Mouse (Mus musculus) thymus, adult 2 months (tissue): ENCODE measurements around the gene Nuak2. TPM values are rescaled to one million over a fixed set of nuclear protein-coding genes. Genes with fewer than 3 reads are reported as not detected.

ENCODE experiments used
- DNase-seq: peaks from one replicate; pipeline ENCODE4 v3.0.0; 2021
- H3K27ac ChIP-seq: fragments of 200-500 bp; 2 replicates; pipeline ENCODE4 v1.5.1; 2012; ENCODE audit warnings: low read length, control low read depth; ENCODE audit not compliant: control insufficient read depth, insufficient read depth
- H3K27me3 ChIP-seq: fragments of 200-500 bp; 2 replicates; pipeline ENCODE4 v1.6.1; 2012; ENCODE audit warnings: mild to moderate bottlenecking, low read length, moderate library complexity, mixed read lengths; ENCODE audit not compliant: control insufficient read depth, insufficient read depth
- H3K36me3 ChIP-seq: fragments of 200-500 bp; 2 replicates; pipeline ENCODE4 v1.6.1; 2012; ENCODE audit warnings: mild to moderate bottlenecking, low read length, moderate library complexity; ENCODE audit not compliant: control insufficient read depth, insufficient read depth
- H3K4me1 ChIP-seq: fragments of 200-500 bp; replicated peaks from 2 replicates; pipeline ENCODE4 v1.6.1; 2012; ENCODE audit warnings: low read length; ENCODE audit not compliant: control insufficient read depth, insufficient read depth
- H3K4me3 ChIP-seq: fragments of 200-500 bp; 2 replicates; pipeline ENCODE4 v1.5.1; 2012; ENCODE audit warnings: mild to moderate bottlenecking, low read length, control low read depth, moderate library complexity; ENCODE audit not compliant: control insufficient read depth, insufficient read depth
- CTCF ChIP-seq: fragments of 200-500 bp; IDR thresholded peaks from 2 replicates; pipeline ENCODE4 v1.5.1; 2012; ENCODE audit warnings: mild to moderate bottlenecking, control low read depth, low read length, moderate library complexity, borderline replicate concordance; ENCODE audit not compliant: control insufficient read depth, poor library complexity, insufficient read depth; ENCODE audit errors: extremely low read depth
- POLR2A ChIP-seq: fragments of 200-500 bp; IDR thresholded peaks from 2 replicates; pipeline ENCODE4 v1.6.1; 2012; ENCODE audit warnings: mild to moderate bottlenecking, low read length, control low read depth, moderate library complexity; ENCODE audit not compliant: control insufficient read depth, poor library complexity, insufficient read depth; ENCODE audit errors: extremely low read depth
- WGBS: fragments of 180-500 bp; shearing (Covaris S2); methylation state at CpG from one replicate; pipeline ENCODE4 v1.1.7; 2018; 5-methylcytosine and 5-hydroxymethylcytosine counted together
- polyA plus RNA-seq: library from polyadenylated mRNA; depleted of rRNA; stranded (reverse); fragments of >200 nt; gene quantifications from 2 replicates; pipeline ENCODE4 v1.2.3, GENCODE M21; 2012

Nuak2 gene
- polyA plus RNA-seq, 1 experiment = 5.6 TPM

- 95% methylated on average over 17 of the region's 17 CpGs for WGBS
- no peak for DNase-seq
- Histone ChIP-seq H3K4me3 (no peak overlapping the region), H3K27ac (no peak overlapping the region), H3K4me1 (peaks cover under 1% of the 10 kb centered on the region; the same call in 1 of the 2 replicates), H3K36me3 (no peaks in the 10 kb centered on the region), H3K27me3 (no peaks in the 10 kb centered on the region)
- no peak for TF ChIP-seq CTCF
- TF ChIP-seq POLR2A = no peak
These were observed 15.4 kb downstream of the Nuak2 start for GRCm38 (mm10) chr1:132331283-132331682.

GRCm38 (mm10) chr1:132333201-132333600 lies 17.3 kb downstream of the Nuak2 start:
- no peak overlapping the region for H3K4me3 ChIP-seq
- H3K27me3 ChIP-seq = no peaks in the 10 kb centered on the region
- no peak overlapping the region for H3K27ac ChIP-seq
- 85% methylated on average over 2 of the region's 2 CpGs for WGBS
- H3K4me1 ChIP-seq = peaks cover 10% of the 10 kb centered on the region
- no peak for TF ChIP-seq POLR2A
- no peak for TF ChIP-seq CTCF
- no peaks in the 10 kb centered on the region for H3K36me3 ChIP-seq
- DNase-seq = no peak

GRCm38 (mm10) chr1:132333675-132334141 lies 17.8 kb downstream of the Nuak2 start:
- Histone ChIP-seq H3K36me3 (no peaks in the 10 kb centered on the region), H3K4me1 (peaks cover 10% of the 10 kb centered on the region), H3K4me3 (no peak overlapping the region), H3K27ac (no peak overlapping the region), H3K27me3 (no peaks in the 10 kb centered on the region)
- no peak for DNase-seq
- no peak for TF ChIP-seq POLR2A
- no peak for TF ChIP-seq CTCF
- WGBS = 83% methylated on average over 4 of the region's 4 CpGs

GRCm38 (mm10) chr1:132334178-132334801 lies 18.4 kb downstream of the Nuak2 start:
- WGBS = 91% methylated on average over 6 of the region's 6 CpGs
- Histone ChIP-seq H3K4me3 (no peak overlapping the region), H3K36me3 (no peaks in the 10 kb centered on the region), H3K27ac (no peak overlapping the region), H3K27me3 (no peaks in the 10 kb centered on the region), H3K4me1 (peaks cover 10% of the 10 kb centered on the region)
- TF ChIP-seq POLR2A (no peak), CTCF (no peak)
- no peak for DNase-seq

- Histone ChIP-seq H3K4me3 (no peak overlapping the region), H3K36me3 (no peaks in the 10 kb centered on the region), H3K27ac (no peak overlapping the region), H3K27me3 (no peaks in the 10 kb centered on the region), H3K4me1 (peaks cover 10% of the 10 kb centered on the region)
- TF ChIP-seq CTCF (no peak), POLR2A (no peak)
- WGBS = 82% methylated on average over 12 of the region's 12 CpGs
- no peak for DNase-seq
These were observed 19.5 kb downstream of the Nuak2 start for GRCm38 (mm10) chr1:132335378-132335965.

GRCm38 (mm10) chr1:132336921-132337320 lies 21.0 kb downstream of the Nuak2 start:
- 29% methylated on average over 6 of the region's 6 CpGs for WGBS
- Histone ChIP-seq H3K27ac (no peak overlapping the region), H3K27me3 (no peaks in the 10 kb centered on the region)

GRCm38 (mm10) chr1:132338027-132338660 lies 22.2 kb downstream of the Nuak2 start:
- Histone ChIP-seq H3K27ac (no peak overlapping the region), H3K4me1 (peaks cover 28% of the 10 kb centered on the region), H3K27me3 (no peaks in the 10 kb centered on the region), H3K4me3 (no peak overlapping the region), H3K36me3 (no peaks in the 10 kb centered on the region)
- 78% methylated on average over 8 of the region's 8 CpGs for WGBS
- TF ChIP-seq CTCF (no peak), POLR2A (no peak)
- DNase-seq = no peak

More at GRCm38 (mm10) chr1:132336921-132337320, 21.0 kb downstream of the Nuak2 start:
- H3K4me1 ChIP-seq = peaks cover 19% of the 10 kb centered on the region
- no peak for DNase-seq
- no peaks in the 10 kb centered on the region for H3K36me3 ChIP-seq
- H3K4me3 ChIP-seq = no peak overlapping the region
- no peak for TF ChIP-seq POLR2A
- TF ChIP-seq CTCF = no peak
